Mouse (Mus musculus) common myeloid progenitor, adult 5-6 weeks (primary cell): Measurements from ENCODE around the gene Akap13. TPM values are rescaled to one million over a fixed set of nuclear protein-coding genes. Genes with fewer than 3 reads are reported as not detected.

Experiments used
- ATAC-seq: replicated peaks from 2 replicates; pipeline ENCODE4 v1.8.0; 2016; ENCODE audit warnings: low read depth, mild to moderate bottlenecking, moderate TSS enrichment, inconsistent platforms; ENCODE audit not compliant: poor library complexity, severe bottlenecking
- total RNA-seq: library from RNA; stranded (forward); fragments of 200-1000, 187-1606 nt; gene quantifications from 2 replicates; pipeline ENCODE4 v1.2.3, GENCODE M21; 2017

The Akap13 gene
- total RNA-seq, 1 experiment from 2014 or later: 275 TPM

DNA sequence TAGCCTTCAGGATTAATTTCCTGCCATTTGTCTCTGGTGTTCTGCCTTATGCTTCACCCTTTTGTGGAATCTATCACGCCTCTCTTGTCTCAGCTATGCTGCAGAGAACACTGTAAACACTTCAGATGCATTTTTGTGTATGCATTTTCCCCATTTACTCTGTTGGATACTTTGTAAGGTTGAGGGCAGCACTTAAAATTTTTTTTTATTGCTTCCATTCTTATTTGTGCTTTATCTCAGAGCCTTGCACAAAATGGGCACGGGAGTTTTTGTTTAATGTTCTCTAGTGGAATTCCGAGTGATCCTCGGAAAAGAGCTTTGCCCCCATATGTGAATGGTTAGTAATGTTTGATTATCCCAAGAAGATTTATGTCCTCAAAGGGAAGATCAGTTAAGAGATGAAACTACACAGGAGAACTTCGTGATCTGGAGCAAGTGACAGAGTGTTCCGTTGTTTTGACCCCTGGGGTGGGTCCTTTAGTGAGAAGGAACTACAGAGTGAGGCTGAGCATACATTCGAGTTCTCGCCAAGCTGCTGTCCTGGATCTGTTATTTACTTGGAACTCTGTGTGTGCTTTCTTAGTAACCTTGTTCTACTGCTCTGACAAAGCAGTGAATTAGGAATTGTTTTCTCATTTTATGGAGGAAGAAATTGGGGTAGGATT lies 97.8 kb downstream of the Akap13 start:
- no peak for ATAC-seq

DNA sequence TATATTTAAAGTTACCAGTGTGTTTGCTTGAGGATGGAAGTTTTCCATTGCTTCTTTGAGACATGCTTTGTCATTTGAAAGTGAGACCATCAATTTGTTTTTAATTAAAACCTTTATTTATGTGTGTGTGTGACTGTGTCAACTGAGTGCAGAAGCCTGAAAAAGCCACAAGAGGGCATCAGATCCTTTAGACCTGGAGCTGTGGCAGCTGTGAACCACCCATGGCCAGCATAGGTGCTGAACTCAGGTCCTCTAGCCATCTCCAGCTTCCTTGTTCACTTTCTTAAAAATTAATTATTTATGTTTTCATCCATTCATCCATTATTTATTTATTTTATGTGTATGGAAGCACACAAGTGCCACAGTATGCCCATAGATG lies 98.3 kb downstream of the Akap13 start:
- ATAC-seq: 0 out of 2 replicates have a peak, but pooled peaks have one; percentile 42

DNA sequence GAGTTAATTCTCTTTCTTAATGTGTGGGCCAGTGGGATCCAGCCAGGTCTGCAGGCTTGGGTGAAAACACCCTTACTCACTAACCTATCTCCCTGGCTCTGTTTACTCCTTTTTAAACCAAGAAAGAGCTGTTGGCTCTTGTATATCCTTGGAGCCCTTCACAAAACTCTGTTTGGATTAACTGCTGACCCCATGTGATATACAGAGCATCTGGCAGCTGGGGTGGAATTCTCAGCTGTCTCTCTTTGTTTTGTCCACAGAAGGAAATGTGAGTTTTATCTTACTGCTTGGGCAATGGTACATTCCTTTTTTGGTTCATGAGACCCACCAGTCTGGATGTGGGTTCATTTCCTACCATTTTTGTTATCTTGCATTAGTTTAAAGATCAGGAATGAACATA lies 98.7 kb downstream of the Akap13 start:
- no peak for ATAC-seq

DNA sequence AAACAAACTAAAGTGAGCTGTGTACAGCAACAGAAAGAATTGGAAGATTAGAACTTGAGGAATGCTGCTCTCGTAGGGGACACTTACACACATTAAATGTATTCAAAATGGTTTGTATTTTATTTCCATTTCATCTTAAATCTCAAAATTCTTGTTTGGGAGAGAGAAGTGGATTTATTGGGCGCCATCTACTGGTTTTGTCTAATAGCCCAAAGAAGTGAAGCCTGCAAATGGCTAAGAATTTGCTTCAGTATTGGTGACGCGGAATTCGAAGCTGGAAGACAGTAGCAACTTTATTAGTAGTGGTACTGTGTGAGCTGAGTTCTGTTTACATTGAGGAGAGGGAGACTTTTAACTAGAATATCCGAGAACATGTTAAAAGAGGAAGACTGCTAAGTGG lies 100.6 kb downstream of the Akap13 start:
- ATAC-seq: no peak

DNA sequence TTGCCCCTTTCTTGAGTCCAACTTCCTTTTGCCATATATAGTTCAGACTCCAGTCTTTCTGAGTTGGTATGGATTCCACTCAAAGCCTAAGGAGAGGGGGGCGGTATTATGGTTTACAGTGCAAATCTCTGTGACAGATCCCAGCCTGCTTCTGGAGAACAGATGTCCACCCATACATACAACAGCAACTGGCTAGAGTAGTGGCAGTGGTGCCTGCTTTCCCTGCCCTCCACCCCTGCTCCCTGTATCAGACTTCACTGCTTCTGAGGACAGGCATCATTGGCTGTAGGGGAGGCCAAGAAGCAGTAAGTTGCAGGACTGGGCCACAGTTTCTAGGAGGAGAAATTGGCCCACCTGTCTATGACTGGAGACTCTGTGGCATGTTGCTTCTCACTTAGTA lies 102.9 kb downstream of the Akap13 start:
- no peak for ATAC-seq

DNA sequence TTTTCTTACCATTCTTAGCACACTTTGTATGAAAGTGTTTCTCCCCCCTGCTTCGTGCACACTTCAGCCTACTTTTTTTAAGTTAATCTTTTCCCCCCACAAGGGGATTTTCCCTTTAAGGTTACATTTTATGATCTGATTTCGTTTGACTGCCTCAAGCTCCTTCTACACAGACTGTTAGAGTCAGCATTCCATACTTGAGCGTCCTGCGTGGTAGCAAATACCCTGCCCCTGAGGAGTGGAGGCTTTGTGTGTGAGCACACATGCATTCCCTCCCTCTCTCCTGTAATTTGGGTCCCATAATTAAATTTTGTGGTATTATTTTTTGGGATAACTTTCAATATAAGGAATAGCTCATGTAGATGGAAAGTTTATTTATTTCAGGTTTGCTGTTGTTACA lies 103.8 kb downstream of the Akap13 start:
- ATAC-seq: no peak

DNA sequence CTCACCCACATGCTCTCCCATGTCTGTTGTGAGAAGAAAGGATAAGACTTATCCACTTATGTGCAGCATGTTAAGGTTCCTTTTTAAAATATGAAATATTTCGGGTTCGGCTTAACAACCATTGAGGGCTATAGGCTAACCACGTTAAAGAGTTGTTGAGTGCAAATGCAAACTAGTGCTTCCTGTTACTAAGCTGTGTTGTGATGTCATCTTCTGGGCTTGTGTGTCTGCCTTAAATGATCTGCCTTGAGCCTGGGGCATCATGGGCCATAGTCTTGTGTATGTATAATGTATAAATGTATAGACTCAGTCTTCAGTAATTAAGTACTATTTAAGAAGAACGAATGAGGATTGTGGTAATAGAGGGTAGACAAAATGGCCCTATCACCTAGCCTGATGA lies 104.6 kb downstream of the Akap13 start:
- 0 out of 2 replicates have a peak, but pooled peaks have one; percentile 25 for ATAC-seq

DNA sequence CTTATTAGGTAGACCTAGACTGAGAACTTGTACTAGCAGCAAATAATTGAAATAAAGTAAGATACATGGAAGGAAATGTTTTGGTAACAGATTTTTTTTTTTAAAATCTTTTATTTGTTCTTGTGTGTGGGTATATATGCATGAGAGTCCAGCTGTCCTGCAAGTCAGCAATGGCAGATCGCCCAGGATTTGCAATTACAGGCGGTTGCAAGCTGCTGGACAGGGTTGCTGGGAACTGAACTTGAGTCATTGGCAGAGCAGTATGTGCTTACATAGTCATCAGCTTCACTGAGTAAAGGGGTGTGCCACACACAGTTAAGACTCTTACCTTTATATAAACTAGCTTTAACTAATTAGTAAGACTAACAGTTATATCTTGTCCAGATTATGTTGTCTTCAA lies 105.2 kb downstream of the Akap13 start:
- no peak for ATAC-seq

DNA sequence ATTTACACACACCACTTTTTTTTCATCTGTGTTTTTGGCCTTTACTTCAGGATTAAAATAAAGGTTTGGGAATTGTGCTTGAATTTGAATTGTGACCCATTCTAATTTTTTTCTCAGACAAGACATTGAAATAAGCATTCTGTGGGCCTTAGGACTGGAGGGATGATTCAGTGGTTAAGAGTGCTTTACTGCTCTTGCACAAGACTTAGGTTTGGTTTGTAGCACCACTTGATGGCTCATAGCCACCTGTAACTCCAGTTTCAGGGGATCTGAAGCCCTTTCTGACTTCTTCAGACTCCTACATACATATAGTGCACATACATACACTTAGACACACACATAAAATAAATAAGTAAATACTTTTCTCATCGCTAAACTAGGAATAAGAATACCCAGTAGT lies 105.8 kb downstream of the Akap13 start:
- ATAC-seq: no peak

DNA sequence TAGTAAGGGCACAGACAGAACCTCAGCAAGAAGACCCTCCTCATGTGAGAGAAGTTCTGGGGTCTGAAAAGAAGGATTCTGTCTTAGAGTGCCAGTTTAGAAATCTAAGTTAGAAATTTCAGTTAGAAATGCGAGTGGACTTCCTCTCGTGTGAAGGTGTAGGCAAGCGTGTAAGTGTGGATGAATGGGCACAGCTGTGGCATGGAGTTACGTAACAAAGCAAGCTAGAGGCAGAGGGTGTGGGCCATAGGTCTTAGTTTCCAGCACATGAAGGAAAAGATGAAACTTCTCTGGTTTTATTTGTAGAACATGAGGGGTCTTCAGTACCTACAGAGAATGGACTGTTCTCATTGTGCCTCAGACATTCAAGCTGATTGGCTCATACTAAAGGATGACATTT lies 112.9 kb downstream of the Akap13 start:
- ATAC-seq: peak; percentile 33; the same call in 1 of the 2 replicates

DNA sequence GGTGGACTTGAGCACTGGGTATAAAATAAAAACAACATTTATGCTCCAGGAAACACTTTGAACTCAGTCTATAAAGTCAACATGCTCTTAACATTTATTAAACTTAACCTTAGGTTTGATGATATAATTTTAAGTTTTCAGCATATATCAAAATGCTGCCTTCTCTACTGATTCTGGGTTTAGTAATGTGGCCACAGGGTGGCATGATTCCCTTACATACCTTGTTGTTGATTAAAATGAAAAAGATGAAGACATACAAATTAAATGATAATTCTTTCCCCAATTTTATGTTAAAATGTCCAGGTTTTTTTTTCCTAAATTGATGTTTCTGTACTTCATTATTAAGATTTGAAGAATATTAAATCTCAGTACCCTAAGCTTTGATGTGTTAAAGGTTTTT lies 113.5 kb downstream of the Akap13 start:
- no peak for ATAC-seq

DNA sequence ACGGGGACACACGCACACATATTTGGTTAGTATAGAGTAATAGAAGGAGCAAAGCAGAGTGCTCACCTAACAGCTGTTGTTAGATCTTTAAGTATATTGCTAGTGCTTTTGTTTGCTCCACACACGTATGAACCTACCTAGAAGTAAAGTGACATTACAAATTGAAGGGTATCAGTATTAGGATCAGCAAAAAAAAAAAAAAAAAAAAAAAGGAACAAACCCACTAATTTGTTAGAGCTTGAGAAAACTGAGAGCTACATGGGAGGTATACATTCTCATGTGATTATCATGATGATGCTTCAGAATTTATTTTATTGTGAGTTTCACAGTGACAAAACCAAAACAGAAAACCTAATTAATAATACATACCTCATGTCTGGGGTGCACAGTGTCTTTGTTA lies 114.9 kb downstream of the Akap13 start:
- no peak for ATAC-seq

DNA sequence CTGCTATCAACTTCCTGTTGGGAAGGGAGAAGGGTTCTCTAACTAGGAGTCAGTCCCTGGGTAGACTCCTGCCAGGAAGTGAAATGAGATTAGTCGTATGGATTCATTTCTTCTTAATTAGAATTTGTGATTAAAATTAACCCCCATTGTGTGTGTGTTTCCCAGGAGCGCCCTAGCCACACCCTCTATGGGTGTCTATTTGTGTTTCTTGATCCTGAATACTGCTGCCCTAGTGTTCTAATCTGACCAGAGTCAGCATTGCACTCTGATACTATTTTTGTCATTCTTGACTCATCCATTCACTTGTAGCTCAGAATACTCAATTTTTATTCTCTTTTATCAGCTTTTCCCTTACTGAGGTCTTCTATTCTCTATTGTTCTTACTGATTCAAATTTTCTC lies 115.7 kb downstream of the Akap13 start:
- no peak for ATAC-seq

DNA sequence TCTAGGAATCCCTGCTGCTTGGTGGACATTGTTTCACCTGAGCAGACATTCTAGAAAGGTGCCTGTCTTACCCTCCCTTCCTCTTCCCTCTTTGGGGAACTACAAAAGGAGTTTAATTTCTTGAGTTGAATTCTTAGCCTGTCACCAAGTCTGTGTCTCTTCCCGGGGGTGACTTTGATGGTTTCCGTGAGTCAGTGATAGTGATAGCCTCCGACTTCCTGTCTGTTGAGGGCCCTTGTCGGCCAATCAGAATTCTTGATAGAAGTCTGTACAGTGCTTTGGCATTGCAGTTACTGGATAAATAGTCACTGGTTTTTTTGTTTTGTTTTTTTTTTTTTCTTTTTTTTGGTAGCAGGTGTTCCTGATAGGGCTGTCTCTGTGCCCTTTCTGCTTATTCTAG lies 116.8 kb downstream of the Akap13 start:
- peak; percentile 79 for ATAC-seq

DNA sequence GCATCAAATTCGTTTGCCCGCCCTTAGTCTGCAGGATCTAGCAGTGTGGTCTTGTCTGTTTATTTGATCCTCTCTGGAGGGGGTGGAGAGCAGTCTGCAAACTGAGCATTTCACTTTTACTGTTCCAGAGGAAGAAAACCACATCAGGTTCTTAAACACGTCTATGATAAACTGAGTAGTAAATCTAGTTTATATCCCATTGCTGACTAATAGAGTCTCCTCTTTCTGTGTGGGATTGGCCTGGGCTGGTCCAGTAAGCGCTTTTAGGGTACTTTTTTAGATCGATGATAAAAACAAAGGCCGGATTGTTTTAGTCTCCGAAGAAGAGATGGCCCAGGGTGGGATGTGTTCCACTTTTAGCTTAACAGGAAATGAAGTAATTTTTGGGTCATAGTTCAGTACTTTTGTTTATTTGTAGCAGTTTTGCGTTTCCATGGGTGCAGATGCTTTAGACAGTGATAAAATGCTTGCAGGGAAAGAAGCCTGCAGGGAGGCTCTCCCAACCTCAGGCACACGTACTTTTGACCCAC lies 119.9 kb downstream of the Akap13 start:
- peak; percentile 40 for ATAC-seq

DNA sequence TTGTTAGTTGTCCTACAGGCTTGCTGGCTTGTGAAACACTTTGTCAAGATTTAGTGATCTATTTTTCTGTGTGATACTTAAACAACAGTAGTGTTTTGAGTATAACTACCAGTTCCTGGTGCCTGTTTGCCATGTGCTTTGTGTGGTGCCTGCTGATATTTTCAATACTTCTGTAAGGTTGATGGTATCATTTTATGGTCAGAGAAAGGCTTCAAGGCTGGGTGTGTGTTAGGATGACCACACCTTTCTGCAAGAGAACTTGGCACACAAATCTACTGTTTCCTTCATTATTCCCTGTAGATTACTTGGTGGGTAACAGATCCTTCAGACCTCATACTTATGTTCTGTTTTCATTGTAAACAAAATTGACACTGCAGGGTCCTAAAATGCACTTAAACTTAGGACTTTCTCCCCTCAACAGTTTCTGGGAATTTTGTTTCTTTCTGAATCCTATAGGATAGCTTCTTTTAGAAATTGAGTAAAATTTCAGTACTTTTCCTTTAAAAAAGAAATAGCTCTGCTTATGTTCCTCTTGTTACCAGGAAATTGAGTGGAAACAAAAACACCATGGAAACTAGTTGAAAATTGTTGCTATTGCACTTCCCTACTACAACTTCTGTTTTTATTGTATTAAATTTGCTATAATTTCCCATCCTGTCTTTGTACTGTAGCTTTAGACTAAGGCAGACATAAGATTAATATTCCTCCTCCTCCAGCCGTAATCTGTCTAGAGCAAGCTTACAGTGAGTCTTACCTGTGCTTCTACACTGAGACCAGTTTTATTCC lies 120.7 kb downstream of the Akap13 start:
- ATAC-seq: no peak

DNA sequence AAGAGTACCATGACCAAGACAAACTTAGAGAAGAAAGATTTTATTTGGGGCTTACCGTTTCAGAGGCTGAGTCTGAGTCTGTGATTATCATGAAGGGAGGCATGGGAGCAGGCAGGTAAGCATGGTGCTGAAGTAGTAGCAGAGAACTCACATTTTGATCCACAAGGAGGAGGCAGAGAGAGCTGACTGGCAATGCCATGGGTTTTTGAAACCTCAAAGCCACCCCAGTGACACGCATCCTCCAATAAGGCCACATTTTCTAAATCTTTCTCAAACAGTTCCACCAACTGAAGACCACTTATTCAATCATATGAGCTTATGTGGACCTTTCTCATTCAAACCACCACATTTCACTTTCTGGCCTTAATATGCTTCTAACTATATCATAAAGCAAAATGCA lies 121.5 kb downstream of the Akap13 start:
- no peak for ATAC-seq

DNA sequence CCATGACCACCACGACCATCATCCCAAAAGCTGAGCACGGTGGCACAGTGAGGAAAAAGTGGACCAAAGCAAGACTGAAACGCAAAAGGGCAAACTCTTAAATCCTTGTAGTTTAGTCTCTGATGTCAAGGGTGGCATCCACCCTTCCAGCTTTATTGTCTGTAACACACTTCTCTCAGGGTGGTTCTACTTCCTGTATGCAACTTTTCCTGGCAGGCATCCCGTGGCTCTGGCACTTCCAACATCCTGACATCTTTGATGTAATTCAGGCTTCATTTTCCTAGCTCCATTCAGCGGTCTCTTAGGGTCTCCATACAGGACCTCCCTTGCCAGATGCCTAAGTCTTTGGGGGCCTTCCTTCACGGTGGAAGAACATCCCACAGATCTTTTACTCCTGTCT lies 122.0 kb downstream of the Akap13 start:
- ATAC-seq: no peak

DNA sequence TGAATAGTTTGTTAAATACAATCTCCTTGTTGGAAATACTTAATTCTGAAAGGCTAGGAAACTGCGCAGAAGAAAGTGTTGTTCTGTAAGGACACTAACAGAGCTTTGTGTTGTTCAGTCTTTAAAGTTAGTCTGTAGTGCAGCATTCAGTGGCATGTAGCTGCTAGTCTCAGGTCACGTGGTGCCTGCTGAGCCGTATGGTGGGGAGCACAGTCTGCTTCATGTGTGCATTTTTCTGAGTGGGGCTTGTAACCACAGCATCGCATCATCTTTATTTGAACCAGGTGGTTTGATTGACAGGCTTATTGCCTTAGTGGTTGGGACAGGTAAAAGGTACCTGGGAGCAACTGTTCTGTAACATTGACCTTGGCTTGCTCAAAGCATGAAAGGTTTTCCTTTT lies 123.3 kb downstream of the Akap13 start:
- no peak for ATAC-seq

DNA sequence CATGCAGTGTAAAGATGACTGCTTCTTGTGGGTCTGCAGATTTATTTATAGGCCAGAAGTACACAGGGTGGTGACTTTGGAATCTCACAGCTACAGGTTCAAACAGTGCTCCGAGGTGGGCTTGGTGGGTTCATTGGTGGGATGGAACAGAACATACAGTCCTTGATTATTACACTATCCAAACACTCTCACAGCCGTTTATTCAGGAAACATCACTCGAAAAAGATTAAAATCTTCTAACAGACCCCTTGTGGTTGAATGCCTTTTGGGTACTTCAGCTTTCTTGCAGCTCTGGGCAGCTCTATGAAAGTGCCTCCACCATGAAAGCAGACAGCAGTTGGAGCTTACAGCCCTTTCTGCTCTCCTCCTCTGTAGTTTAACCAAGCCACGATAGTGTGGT lies 126.8 kb downstream of the Akap13 start:
- ATAC-seq: peak; percentile 17

DNA sequence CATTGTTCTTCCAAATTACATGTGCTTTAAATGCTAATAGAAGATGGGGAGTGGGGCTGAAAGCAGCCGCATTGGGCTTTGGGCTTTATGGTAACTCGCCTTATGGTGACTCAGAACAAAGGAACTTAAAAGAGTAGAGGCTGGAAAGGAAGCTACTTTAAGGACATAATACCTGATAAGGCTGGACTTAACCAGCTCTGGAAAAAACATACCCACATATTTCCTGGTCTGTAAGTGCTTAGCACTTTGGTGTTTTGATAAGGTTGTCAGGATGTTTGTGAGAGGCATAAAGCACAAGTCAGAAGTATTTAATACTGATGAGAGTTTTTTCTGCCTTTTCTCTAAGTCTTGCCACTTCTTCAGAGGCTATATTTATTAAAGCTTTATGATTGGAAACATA lies 128.8 kb downstream of the Akap13 start:
- ATAC-seq: 0 out of 2 replicates have a peak, but pooled peaks have one; percentile 13
